Mouse (Mus musculus) MEL (cell line): ENCODE results near the gene Ccdc170.

Experiments used
- CTCF ChIP-seq, 3 experiments: IDR thresholded peaks in 2 of 3; conservative IDR thresholded peaks in 1 of 3; 2 replicates each; pipeline ENCODE4 v1.5.1; 2011 to 2012; ENCODE audit warnings: low read length in 3 of 3, low read depth in 2 of 3, mild to moderate bottlenecking in 2 of 3, improper control_type of control experiment in 1 of 3, inconsistent platforms in 1 of 3, mixed read lengths in 1 of 3, moderate library complexity in 1 of 3; ENCODE audit not compliant: control insufficient read depth in 1 of 3, insufficient read depth in 1 of 3, poor library complexity in 1 of 3, severe bottlenecking in 1 of 3
- EP300 ChIP-seq, 2 experiments: IDR thresholded peaks; 2 replicates each; pipeline ENCODE4 v1.6.1; 2011; ENCODE audit warnings: improper control_type of control experiment in 2 of 2, low read length in 2 of 2, low read depth in 1 of 2, mild to moderate bottlenecking in 1 of 2
- ETS1 ChIP-seq: IDR thresholded peaks from 2 replicates; pipeline ENCODE4 v1.6.1; 2012; ENCODE audit warnings: low read depth, mild to moderate bottlenecking, inconsistent platforms, low read length, improper control_type of control experiment, moderate library complexity
- KAT2A ChIP-seq: conservative IDR thresholded peaks from 2 replicates; pipeline ENCODE4 v1.6.1; 2012; ENCODE audit warnings: low read depth, low read length, improper control_type of control experiment, inconsistent platforms
- NELFE ChIP-seq: IDR thresholded peaks from 2 replicates; pipeline ENCODE4 v1.6.1; 2011; ENCODE audit warnings: low read depth, low read length, improper control_type of control experiment
- POLR2A ChIP-seq, 2 experiments: IDR thresholded peaks; 2 replicates each; pipeline ENCODE4 v1.6.1; 2011 to 2012; ENCODE audit warnings: low read length in 2 of 2, mild to moderate bottlenecking in 2 of 2, control low read depth in 1 of 2, improper control_type of control experiment in 1 of 2, low read depth in 1 of 2, moderate library complexity in 1 of 2; ENCODE audit not compliant: control insufficient read depth in 1 of 2, insufficient read depth in 1 of 2, poor library complexity in 1 of 2
- POLR2AphosphoS5 ChIP-seq: IDR thresholded peaks from 2 replicates; pipeline ENCODE4 v1.6.1; 2012; ENCODE audit warnings: low read depth, borderline replicate concordance, mild to moderate bottlenecking, inconsistent platforms, low read length, moderate library complexity, mixed read lengths
- RAD21 ChIP-seq: IDR thresholded peaks from 2 replicates; pipeline ENCODE4 v1.6.1; 2011; ENCODE audit warnings: mild to moderate bottlenecking, low read depth, low read length, improper control_type of control experiment
- SMC3 ChIP-seq: IDR thresholded peaks from 2 replicates; pipeline ENCODE4 v1.6.1; 2011; ENCODE audit warnings: low read depth, low read length, improper control_type of control experiment

DNA sequence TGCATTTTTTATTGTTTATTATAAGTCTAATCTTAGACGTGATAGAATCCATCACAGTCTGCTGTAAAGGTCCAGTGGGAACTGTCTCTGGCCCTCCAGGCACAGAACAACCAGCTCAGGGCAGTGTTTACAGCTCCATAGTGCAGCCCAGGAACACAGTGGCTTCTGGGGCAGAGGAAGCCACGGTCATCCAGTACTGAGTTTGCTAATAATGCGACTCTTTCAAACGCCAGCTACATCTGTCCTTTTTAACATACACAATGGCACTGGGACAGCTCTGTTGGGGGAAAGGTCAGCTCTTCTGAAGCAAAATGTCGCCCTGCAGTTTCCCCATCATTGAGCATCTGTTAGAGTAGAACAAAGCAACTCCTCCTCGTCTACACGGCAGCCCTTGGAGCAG, 45.7 kb downstream of the Ccdc170 start:
- TF ChIP-seq KAT2A: no peak
- TF ChIP-seq CTCF (IDR thresholded peaks at IDR 0.05 in 2 of 3, conservative IDR thresholded peaks at IDR 0.05 in 1 of 3; ENCODE audit: control insufficient read depth in 1 of 3, insufficient read depth in 1 of 3, low read depth in 2 of 3, low read length in 3 of 3, poor library complexity in 1 of 3, severe bottlenecking in 1 of 3): no peak
- TF ChIP-seq EP300 (IDR thresholded peaks at IDR 0.05; ENCODE audit: low read depth in 1 of 2, low read length in 2 of 2): no peak
- no peak for TF ChIP-seq POLR2AphosphoS5
- TF ChIP-seq RAD21: no peak
- TF ChIP-seq POLR2A (IDR thresholded peaks at IDR 0.05; ENCODE audit: control insufficient read depth in 1 of 2, insufficient read depth in 1 of 2, low read depth in 1 of 2, low read length in 2 of 2, poor library complexity in 1 of 2): no peak
- no peak for TF ChIP-seq ETS1
- TF ChIP-seq SMC3: no peak
- TF ChIP-seq NELFE: no peak
